Mouse (Mus musculus) lung, postnatal 0 days (tissue): ENCODE measurements around the gene Zfp277. TPM values are rescaled to one million over a fixed set of nuclear protein-coding genes. Genes with fewer than 3 reads are reported as not detected.

Experiments used
- ATAC-seq: fragments of 200-750 bp; cut with Nextera tagmentation; 2 replicates; pipeline ENCODE4 v1.8.0; 2017; ENCODE audit warnings: moderate library complexity
- DNase-seq: peaks from one replicate; pipeline ENCODE4 v3.0.0-alpha.2; 2016; ENCODE audit warnings: low spot score
- H3K27ac ChIP-seq: fragments of 300-500 bp; sonication (generic); 2 replicates; pipeline ENCODE4 v1.5.1; 2014; ENCODE audit warnings: antibody characterized with exemption, mild to moderate bottlenecking, low read length, mixed read lengths
- H3K27me3 ChIP-seq: fragments of 300-500 bp; sonication (generic); replicated peaks from 2 replicates; pipeline ENCODE4 v1.6.1; 2014; ENCODE audit warnings: low read length, mixed read lengths; ENCODE audit not compliant: insufficient read depth
- H3K36me3 ChIP-seq: fragments of 300-500 bp; sonication (generic); 2 replicates; pipeline ENCODE4 v1.6.1; 2014; ENCODE audit warnings: low read length, mixed read lengths; ENCODE audit not compliant: insufficient read depth
- H3K4me1 ChIP-seq: fragments of 300-500 bp; sonication (generic); 2 replicates; pipeline ENCODE4 v1.6.1; 2014; ENCODE audit warnings: antibody characterized with exemption, low read depth, low read length, mixed read lengths; ENCODE audit not compliant: insufficient read depth
- H3K4me2 ChIP-seq: fragments of 300-500 bp; sonication (generic); replicated peaks from 2 replicates; pipeline ENCODE4 v1.6.1; 2014; ENCODE audit warnings: low read depth, mild to moderate bottlenecking, low read length, moderate library complexity, mixed read lengths
- H3K4me3 ChIP-seq: fragments of 300-500 bp; sonication (generic); 2 replicates; pipeline ENCODE4 v1.5.1; 2014; ENCODE audit warnings: low read depth, low read length
- H3K9ac ChIP-seq: fragments of 300-500 bp; sonication (generic); replicated peaks from 2 replicates; pipeline ENCODE4 v1.6.1; 2014; ENCODE audit warnings: low read depth, mild to moderate bottlenecking
- H3K9me3 ChIP-seq: fragments of 300-500 bp; sonication (generic); 2 replicates; pipeline ENCODE4 v1.6.1; 2016; ENCODE audit warnings: low read length, mixed read lengths
- CTCF ChIP-seq: IDR thresholded peaks from 2 replicates; pipeline ENCODE4 v1.5.1; 2016; ENCODE audit warnings: antibody characterized with exemption, mild to moderate bottlenecking
- EP300 ChIP-seq: IDR thresholded peaks from 2 replicates; pipeline ENCODE4 v1.6.1; 2016; ENCODE audit warnings: antibody characterized with exemption, mild to moderate bottlenecking, control low read depth
- WGBS: fragments of 180-500 bp; shearing (Covaris S2); extraction: QIAGEN DNeasy Blood & Tissue Kit; methylation state at CpG from one replicate; pipeline ENCODE4 v1.1.7; 2014; 5-methylcytosine and 5-hydroxymethylcytosine counted together
- polyA plus RNA-seq: library from polyadenylated mRNA; unstranded; fragments of >200 nt; fragmentation: Nextera tagmentation; extraction: Ambion mirVana; gene quantifications from 2 replicates; pipeline ENCODE4 v1.2.1, GENCODE M21; 2015

The Zfp277 gene
- polyA plus RNA-seq, 1 experiment from 2014 or later = 25.8 TPM

GRCm38 (mm10) chr12:40325582-40325981 is 120.1 kb downstream of the Zfp277 start:
- no peak overlapping the region for H3K4me3 ChIP-seq
- H3K27me3 ChIP-seq = no peaks in the 10 kb centered on the region
- no peak overlapping the region for H3K4me2 ChIP-seq
- DNase-seq (no peak), ATAC-seq (no peak)
- TF ChIP-seq CTCF = no peak
- no peak for TF ChIP-seq EP300
- H3K9ac ChIP-seq = no peak overlapping the region
- no peaks in the 10 kb centered on the region for H3K4me1 ChIP-seq
- H3K9me3 ChIP-seq = no peaks in the 10 kb centered on the region
- H3K36me3 ChIP-seq = peaks cover 5% of the 10 kb centered on the region; the same call in 1 of the 2 replicates
- no peak overlapping the region for H3K27ac ChIP-seq
- WGBS = 90% methylated on average over 5 of the region's 5 CpGs

DNA sequence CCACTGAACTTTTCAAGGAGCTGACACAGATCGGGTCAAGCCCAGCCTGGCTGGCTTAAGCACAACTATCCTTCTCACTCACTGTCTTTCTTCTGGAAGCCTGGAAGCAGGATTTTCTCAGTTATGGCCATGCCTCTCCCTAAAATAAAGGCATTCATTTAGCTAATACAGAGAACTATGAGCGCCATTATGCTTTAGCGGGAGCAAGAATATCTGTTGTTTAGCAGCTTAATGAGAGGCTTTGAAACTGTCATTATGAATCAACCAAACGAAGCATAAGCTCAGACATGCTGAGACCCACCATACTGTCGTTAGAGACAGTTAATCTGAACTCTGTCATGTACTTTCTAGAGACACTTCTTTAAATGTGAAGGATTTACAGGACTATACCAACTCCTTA is 120.9 kb downstream of the Zfp277 start:
- ATAC-seq (no peak), DNase-seq (no peak)
- 89% methylated on average over 5 of the region's 5 CpGs for WGBS
- Histone ChIP-seq H3K4me2 (no peak overlapping the region), H3K9ac (no peak overlapping the region), H3K9me3 (no peaks in the 10 kb centered on the region), H3K4me1 (no peaks in the 10 kb centered on the region), H3K27me3 (no peaks in the 10 kb centered on the region), H3K4me3 (no peak overlapping the region), H3K27ac (no peak overlapping the region), H3K36me3 (peaks cover 5% of the 10 kb centered on the region; the same call in 1 of the 2 replicates)
- TF ChIP-seq EP300 = no peak
- TF ChIP-seq CTCF = no peak

DNA sequence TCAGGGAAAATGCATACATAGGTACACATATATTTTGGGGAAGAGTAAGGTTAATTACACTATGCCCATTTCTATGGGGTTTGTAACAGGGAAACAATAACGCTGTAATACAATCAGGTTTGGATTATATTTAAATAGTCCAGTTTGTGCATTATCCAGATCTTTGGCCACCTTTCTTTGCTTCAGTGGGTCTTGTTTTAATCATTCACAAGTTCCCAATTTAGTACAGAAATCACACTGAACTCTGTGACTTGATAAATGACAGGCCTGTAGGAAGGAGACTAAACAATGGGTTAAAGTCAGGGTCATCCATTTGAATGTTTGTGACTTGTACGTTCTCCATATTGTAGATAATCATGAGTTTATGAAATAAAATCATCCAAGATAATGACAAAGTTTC is 130.6 kb downstream of the Zfp277 start:
- Histone ChIP-seq H3K27ac (no peak overlapping the region), H3K4me3 (no peak overlapping the region), H3K9me3 (no peaks in the 10 kb centered on the region), H3K9ac (no peak overlapping the region), H3K27me3 (no peaks in the 10 kb centered on the region), H3K4me2 (no peak overlapping the region), H3K4me1 (no peaks in the 10 kb centered on the region), H3K36me3 (no peaks in the 10 kb centered on the region)
- TF ChIP-seq CTCF (no peak), EP300 (no peak)
- no peak for ATAC-seq
- 78% methylated on average over 2 of the region's 2 CpGs for WGBS
- DNase-seq = no peak

- H3K4me1 ChIP-seq = no peaks in the 10 kb centered on the region
- no peak overlapping the region for H3K9ac ChIP-seq
- no peaks in the 10 kb centered on the region for H3K9me3 ChIP-seq
- H3K4me2 ChIP-seq = no peak overlapping the region
- DNase-seq (no peak), ATAC-seq (no peak)
- TF ChIP-seq EP300 = no peak
- TF ChIP-seq CTCF = no peak
- H3K36me3 ChIP-seq = no peaks in the 10 kb centered on the region
- 49% methylated on average over 6 of the region's 6 CpGs for WGBS
- no peak overlapping the region for H3K4me3 ChIP-seq
- H3K27ac ChIP-seq = no peak overlapping the region
- no peaks in the 10 kb centered on the region for H3K27me3 ChIP-seq
These were observed 141.7 kb downstream of the Zfp277 start for GRCm38 (mm10) chr12:40303960-40304359.

DNA sequence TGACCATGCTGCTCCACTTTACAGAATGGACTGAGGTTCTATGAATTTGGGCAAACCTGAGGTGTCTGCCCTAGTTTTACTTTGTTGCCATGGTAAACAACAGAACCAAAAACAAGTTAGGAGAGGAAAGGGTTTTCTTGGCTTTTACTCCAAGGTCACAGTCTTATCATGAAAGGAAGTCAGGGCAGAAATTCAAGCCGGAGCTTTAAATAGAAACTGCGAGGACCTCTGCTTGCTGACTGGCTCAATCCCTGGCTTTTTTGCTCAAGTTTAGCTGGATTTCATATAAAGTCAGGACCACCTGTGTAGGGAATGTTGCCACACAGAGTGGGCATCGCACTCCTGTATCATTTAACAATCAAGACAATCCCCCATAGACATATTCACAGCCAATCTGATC is 147.1 kb downstream of the Zfp277 start:
- WGBS = 67% methylated on average over 3 of the region's 3 CpGs

DNA sequence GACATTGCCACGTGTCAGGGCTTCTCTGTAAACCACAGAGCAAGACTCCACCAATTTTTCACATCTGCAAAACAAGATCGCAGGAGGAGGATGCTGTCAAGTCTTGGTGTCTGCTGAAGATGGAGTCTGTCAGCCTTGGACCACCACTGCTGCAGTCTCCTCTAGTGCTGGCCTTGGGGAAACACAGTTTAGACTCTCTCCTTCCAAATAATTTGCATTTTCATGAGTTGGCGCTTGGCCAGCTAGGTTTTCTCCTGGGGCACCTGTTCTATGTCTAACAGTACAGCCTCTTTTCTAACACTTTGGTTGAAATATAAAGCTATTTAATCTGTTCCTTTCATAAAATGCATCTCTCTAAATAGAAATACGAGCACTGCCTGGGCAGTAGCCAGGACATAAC is 159.2 kb downstream of the Zfp277 start:
- no peak overlapping the region for H3K4me3 ChIP-seq
- no peaks in the 10 kb centered on the region for H3K27me3 ChIP-seq
- 74% methylated on average over 4 of the region's 4 CpGs for WGBS
- TF ChIP-seq CTCF (no peak), EP300 (no peak)
- ATAC-seq (no peak), DNase-seq (no peak)
- 0 out of 2 replicates have a peak, but pooled peaks cover 3% of the 10 kb centered on the region for H3K9me3 ChIP-seq
- H3K4me2 ChIP-seq = no peak overlapping the region
- H3K36me3 ChIP-seq = no peaks in the 10 kb centered on the region
- no peak overlapping the region for H3K9ac ChIP-seq
- no peaks in the 10 kb centered on the region for H3K4me1 ChIP-seq
- H3K27ac ChIP-seq = no peak overlapping the region

More for the DNA sequence above, 147.1 kb downstream of the Zfp277 start:
- Histone ChIP-seq H3K4me3 (no peak overlapping the region), H3K36me3 (no peaks in the 10 kb centered on the region), H3K4me2 (no peak overlapping the region), H3K9me3 (no peaks in the 10 kb centered on the region), H3K9ac (no peak overlapping the region), H3K27ac (no peak overlapping the region), H3K4me1 (no peaks in the 10 kb centered on the region), H3K27me3 (no peaks in the 10 kb centered on the region)
- no peak for TF ChIP-seq CTCF
- TF ChIP-seq EP300 = no peak
- DNase-seq (no peak), ATAC-seq (no peak)
